Mouse (Mus musculus) 3T3-L1 (cell line): ENCODE measurements around the gene Traf4.

ENCODE experiments used
- DNase-seq: peaks from one replicate; pipeline ENCODE4 v3.0.0-alpha.2; 2015; ENCODE audit warnings: low read depth, low spot score

Traf4 gene

GRCm38 (mm10) chr11:78167257-78167959 is 2.0 kb upstream of the Traf4 start:
- DNase-seq = no peak

- DNase-seq = peak; percentile 35
Measured at GRCm38 (mm10) chr11:78166640-78167039, 1.3 kb upstream of the Traf4 start.

GRCm38 (mm10) chr11:78166161-78166560 is 772 bp upstream of the Traf4 start:
- peak; percentile 56 for DNase-seq

- peak; percentile 92 for DNase-seq
Measured at GRCm38 (mm10) chr11:78165761-78166109, 346 bp upstream of the Traf4 start.

- DNase-seq = peak; percentile 32
Measured at GRCm38 (mm10) chr11:78164604-78164923, 825 bp downstream of the Traf4 start.

- DNase-seq = peak; percentile 78
Measured at GRCm38 (mm10) chr11:78163681-78164603, 1.4 kb downstream of the Traf4 start.

- peak; percentile 39 for DNase-seq
Measured at GRCm38 (mm10) chr11:78163045-78163444, 2.3 kb downstream of the Traf4 start.

- no peak for DNase-seq
Measured at GRCm38 (mm10) chr11:78162504-78162903, 2.9 kb downstream of the Traf4 start.

- DNase-seq = no peak
Measured at GRCm38 (mm10) chr11:78161968-78162367, 3.4 kb downstream of the Traf4 start.

GRCm38 (mm10) chr11:78161169-78161568 is 4.2 kb downstream of the Traf4 start:
- no peak for DNase-seq

- DNase-seq = no peak
Measured at GRCm38 (mm10) chr11:78160675-78161074, 4.7 kb downstream of the Traf4 start.

GRCm38 (mm10) chr11:78160171-78160570 is 5.2 kb downstream of the Traf4 start:
- no peak for DNase-seq

GRCm38 (mm10) chr11:78159557-78159956 is 5.8 kb downstream of the Traf4 start:
- DNase-seq = no peak

- DNase-seq = peak; percentile 94
Measured at GRCm38 (mm10) chr11:78159096-78159495, 6.3 kb downstream of the Traf4 start.

- DNase-seq = no peak
Measured at GRCm38 (mm10) chr11:78156156-78156699, 9.2 kb downstream of the Traf4 start.

- DNase-seq = no peak
Measured at GRCm38 (mm10) chr11:78155674-78156073, 9.7 kb downstream of the Traf4 start.

GRCm38 (mm10) chr11:78153778-78154177 is 11.6 kb downstream of the Traf4 start:
- DNase-seq = no peak

- DNase-seq = peak; percentile 49
Measured at GRCm38 (mm10) chr11:78152299-78153231, 12.8 kb downstream of the Traf4 start.

- peak; percentile 64 for DNase-seq
Measured at GRCm38 (mm10) chr11:78151161-78151560, 14.2 kb downstream of the Traf4 start.

- DNase-seq = peak; percentile 68
Measured at GRCm38 (mm10) chr11:78146707-78147543, 18.5 kb downstream of the Traf4 start.

GRCm38 (mm10) chr11:78146168-78146567 is 19.2 kb downstream of the Traf4 start:
- no peak for DNase-seq
